Mouse (Mus musculus): ENCODE measurements around the gene Jazf1.

The Jazf1 gene

DNA sequence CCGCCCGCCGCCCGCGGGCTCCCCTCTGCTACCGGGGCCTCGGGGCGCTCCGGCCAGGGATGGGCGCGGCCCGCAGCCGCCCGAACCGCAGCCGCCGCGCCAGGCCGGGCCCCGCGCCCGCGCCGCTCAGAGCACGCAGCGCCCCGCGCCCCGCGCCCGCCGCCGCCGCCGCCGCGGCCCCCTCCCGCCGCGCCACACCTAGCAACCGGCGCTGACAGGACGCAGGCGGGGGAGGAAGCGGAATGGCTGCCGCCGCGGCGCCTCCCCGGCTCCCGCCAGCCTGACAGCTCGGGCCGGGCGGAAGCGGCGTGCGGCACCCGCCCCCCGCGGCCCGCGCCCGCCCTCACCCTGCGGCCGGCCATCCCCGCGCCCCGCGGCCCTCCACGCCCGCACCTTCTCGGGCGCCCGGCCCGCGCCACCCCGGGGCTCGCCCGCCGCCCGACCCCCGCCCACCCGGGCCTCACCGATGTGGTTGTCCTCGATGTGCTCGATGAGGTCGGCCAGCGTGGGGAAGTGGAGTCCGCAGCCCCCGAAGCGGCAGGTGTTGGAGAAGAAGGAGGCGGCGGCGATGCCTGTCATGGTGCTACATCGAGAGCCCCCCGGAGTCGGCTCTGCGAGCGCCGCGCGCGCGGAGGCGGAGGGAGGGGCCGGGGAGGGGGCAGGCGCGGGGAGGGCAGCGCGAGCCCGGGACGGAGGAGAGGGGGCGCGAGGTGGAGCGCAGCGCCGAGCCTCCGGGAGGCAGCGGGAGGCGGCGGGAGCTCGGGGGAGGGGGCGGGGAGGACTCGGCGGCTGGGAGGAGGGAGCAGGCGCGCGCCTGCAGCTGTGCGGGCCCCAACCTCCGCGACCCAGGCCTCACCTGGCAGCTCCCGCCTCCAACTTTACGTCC is at the start of gene Jazf1:
Gene Jazf1 (minus strand): TSS at position 643 of the 886 bp plus-strand sequence.
- no peak for TF ChIP-seq GATA4 (IDR thresholded peaks at IDR 0.05; ENCODE audit: insufficient replicate concordance, low read length)

- TF ChIP-seq GATA4 (IDR thresholded peaks at IDR 0.05; ENCODE audit: insufficient replicate concordance, low read length), result no peak
Measured at GRCm38 (mm10) chr6:53117855-53118254, 49.4 kb upstream of the Jazf1 start.

DNA sequence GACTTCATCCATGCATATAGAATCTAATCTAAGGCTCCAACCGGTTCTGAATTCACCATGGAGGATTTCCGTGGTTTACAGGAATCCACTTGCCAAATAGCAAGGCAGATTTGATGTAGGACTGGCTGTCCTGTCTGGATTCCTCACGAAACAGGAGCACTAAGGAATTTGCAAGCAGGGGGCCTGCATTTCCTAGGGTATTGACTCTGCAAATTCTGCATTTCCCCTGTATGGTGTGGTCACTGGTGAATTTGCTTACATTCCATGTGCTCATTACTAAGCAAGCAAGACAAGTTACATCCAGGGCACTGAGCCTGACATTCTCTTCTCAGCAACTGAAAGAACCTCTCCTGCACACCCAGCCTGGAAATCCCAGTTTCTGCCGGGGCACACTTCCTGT is 18.4 kb upstream of the Jazf1 start:
- TF ChIP-seq GATA4 (IDR thresholded peaks at IDR 0.05; ENCODE audit: insufficient replicate concordance, low read length), result no peak

- no peak for TF ChIP-seq GATA4 (IDR thresholded peaks at IDR 0.05; ENCODE audit: insufficient replicate concordance, low read length)
Measured at GRCm38 (mm10) chr6:53081241-53081640, 12.8 kb upstream of the Jazf1 start.

GRCm38 (mm10) chr6:53078671-53079070 is 10.2 kb upstream of the Jazf1 start:
- TF ChIP-seq GATA4 (IDR thresholded peaks at IDR 0.05; ENCODE audit: insufficient replicate concordance, low read length), result no peak

- TF ChIP-seq GATA4 (IDR thresholded peaks at IDR 0.05; ENCODE audit: insufficient replicate concordance, low read length), result no peak
Measured at GRCm38 (mm10) chr6:53071732-53072131, 3.3 kb upstream of the Jazf1 start.

DNA sequence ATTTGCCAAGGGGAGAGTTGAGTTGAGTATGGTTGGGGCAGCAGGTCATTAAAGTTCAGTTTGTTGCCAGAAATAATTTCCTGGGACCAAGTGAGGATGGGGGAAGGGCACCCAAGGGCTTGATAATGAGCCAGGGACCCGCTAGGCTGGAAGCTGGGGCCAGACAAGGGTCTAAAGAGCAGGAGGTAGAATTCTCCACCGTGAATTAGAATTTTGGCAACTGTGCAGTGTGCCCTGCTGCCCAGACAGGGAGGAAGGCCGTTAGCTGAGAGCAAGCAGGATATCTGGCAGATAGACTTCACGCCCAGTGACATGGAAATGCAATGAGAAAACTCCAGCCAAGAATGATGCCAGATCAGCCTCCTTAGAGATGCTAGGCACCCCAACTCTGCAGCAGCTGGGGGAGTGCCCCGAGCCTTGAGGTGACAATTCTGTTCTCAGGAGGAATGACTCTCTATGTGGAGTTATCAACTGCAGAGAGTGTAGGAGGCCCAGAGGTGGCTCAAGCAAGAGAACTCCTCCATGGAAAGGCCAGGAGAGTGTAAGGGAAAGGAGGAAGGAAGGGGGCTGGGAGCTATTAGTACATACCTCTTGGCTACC is 1.6 kb upstream of the Jazf1 start:
- no peak for TF ChIP-seq GATA4 (IDR thresholded peaks at IDR 0.05; ENCODE audit: insufficient replicate concordance, low read length)

DNA sequence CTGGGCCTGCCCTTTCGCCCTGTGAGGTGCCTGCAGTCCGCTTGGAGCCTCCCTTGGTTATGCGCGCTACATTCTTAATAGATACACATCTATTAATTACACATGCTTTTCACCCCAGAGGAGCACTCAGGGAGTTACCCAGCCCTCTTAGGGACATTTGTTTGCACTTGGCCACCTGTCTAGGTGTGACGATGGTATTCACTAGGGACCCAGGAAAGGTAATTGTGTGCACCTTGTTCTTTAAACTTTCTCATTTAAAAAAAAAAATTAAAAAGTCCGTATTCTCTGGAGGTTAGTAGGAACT is 396 bp upstream of the Jazf1 start:
- no peak for TF ChIP-seq GATA4 (IDR thresholded peaks at IDR 0.05; ENCODE audit: insufficient replicate concordance, low read length)

- no peak for TF ChIP-seq GATA4 (IDR thresholded peaks at IDR 0.05; ENCODE audit: insufficient replicate concordance, low read length)
Measured at GRCm38 (mm10) chr6:53067446-53067988, 914 bp downstream of the Jazf1 start.

DNA sequence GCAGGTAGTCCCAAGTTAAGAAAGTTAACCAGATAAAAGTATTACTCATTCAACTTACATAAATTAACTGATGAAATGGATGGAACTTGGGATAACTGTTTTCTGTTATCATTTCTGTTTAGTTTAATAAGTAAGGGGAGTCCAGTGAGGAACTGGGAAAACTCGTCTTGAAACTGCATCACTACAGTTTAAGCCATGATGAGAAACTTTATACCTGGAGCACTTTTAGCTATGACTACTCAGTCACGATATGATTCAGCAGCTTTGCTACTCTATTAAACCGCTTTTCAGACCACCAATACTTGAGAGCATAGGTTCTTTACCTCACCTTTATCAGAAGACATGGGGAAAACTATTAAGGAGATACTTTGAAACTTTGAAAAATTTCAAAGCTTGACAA is 1.5 kb downstream of the Jazf1 start:
- TF ChIP-seq GATA4 (IDR thresholded peaks at IDR 0.05; ENCODE audit: insufficient replicate concordance, low read length), result no peak

GRCm38 (mm10) chr6:53064070-53064469 is 4.4 kb downstream of the Jazf1 start:
- no peak for TF ChIP-seq GATA4 (IDR thresholded peaks at IDR 0.05; ENCODE audit: insufficient replicate concordance, low read length)

GRCm38 (mm10) chr6:53054909-53055308 is 13.5 kb downstream of the Jazf1 start:
- no peak for TF ChIP-seq GATA4 (IDR thresholded peaks at IDR 0.05; ENCODE audit: insufficient replicate concordance, low read length)

DNA sequence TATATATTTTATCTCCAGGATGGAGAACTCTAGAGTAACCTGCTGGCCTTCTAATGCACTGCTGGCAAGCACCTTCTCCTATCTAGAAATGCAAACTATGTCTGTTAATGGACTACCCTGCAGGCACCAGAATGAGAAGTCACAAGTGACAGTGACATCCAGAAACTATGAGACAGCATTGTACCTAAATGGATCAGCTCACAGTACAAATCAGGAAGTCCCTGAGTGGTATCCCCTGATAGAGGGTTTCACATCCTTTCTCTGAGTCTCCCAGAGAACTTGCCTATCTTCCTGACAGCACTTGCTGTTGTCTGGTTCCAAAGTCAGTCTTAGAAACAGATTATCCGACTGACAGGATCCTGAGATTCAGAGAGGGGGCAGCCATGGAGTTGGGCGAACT is 22.9 kb downstream of the Jazf1 start:
- no peak for TF ChIP-seq GATA4 (IDR thresholded peaks at IDR 0.05; ENCODE audit: insufficient replicate concordance, low read length)

DNA sequence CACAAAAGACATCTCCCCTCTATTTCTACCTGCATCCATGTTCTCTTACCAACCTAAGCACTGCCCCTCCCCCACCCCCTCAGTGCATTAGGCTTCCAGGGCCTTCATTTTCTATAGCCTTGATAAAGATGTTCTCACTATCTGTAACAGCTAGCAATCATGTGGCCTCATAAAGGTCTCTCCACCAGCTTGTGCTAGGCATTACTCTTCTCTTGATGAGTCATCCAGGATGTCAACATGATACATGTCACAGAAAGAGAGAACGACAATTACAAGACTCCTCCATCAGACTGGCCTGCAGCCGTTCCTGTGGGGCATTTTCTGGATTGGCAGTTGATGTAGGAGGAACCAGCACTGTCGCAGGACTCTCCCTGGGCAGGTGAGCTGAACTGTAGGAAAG is 30.3 kb downstream of the Jazf1 start:
- no peak for TF ChIP-seq GATA4 (IDR thresholded peaks at IDR 0.05; ENCODE audit: insufficient replicate concordance, low read length)

DNA sequence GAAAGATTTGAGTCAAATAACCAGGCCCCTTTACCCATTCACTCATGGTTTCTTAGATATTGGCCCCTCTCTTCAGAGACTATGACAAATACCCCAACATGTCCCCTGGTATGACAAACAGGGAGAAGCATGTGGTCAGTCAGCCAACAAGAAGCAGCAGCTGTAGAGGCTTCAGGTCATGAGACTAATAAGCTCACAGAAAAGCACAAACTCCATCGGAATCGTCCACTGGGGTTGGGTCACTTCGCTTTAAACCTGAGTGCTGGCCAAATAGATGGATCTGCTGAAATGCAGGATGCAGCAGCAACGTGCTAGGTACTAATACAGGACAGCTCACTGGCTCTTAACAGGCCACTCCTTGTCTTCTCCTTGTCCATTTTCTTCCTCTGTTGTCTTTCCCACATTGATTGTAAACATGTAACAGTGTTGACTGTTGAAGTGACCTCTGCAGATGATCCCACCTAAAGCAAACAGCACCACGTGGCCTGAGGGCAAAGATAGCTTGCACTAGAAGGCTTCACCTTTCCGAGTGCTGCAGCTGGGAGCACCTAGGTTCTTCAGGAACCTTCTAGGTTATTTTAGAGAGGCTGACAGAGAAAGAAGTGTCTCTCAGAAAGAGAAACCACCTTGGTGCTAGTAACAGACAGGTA is 33.9 kb downstream of the Jazf1 start:
- no peak for TF ChIP-seq GATA4 (IDR thresholded peaks at IDR 0.05; ENCODE audit: insufficient replicate concordance, low read length)
